Mouse (Mus musculus) kidney, adult 11 months (tissue): ENCODE results near the gene Liph.

ENCODE experiments used
- DNase-seq: peaks from one replicate; pipeline ENCODE4 v3.0.0; 2022

Gene Liph

DNA sequence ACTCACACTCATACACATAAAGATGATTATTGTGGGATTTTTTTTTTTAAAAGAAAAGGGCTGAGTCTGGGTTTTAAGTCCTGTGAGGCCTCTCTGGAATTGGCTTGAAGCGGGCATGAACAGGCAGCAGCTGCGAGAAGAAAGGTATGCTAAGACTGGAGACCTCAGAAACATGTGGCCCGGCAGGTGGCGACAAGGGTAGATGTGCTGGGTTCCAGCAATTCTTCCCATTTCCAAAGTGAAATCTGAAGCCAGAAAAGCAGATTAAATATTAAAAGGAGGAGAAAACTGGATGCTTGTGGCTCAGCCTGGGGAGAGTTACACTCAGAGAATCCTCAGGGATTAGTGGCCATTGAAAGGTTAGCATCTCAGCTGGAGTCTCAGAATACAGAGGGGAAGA lies 24.0 kb downstream of the Liph start:
- no peak for DNase-seq

DNA sequence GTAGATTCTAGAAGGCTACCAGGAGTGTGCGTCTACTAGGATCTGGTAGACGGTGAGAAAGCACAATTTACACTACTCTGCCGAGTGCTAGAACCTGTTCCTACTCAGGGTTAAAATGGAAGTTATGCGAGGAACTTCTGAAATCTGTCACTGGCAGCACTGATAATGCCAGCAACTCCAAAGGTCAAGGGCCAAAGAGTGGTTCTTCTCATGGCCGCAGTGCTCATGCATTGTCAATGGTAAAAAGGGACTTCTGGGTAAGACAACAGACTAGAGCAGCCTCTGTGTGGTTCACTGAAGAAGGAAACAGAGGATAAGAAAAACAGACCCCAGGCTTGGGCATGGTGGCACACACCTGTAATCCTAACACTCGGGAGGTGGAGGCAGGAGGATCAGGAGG lies 24.9 kb downstream of the Liph start:
- no peak for DNase-seq

DNA sequence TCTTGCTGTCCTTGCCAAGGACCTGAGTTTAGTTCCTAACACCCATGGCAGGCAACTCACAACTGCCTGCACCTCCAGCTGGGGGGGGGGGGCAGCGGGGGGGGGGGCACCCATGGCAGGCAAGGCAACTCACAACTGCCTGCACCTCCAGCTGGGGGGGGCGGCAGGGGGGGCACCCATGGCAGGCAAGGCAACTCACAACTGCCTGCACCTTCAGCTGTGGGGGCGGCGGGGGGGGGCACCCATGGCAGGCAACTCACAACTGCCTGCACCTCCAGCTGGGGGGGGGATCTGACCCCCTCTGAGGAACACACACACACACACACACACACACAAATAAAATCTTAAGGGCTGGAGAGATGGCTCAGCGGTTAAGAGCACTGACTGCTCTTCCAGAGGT lies 25.6 kb downstream of the Liph start:
- no peak for DNase-seq

DNA sequence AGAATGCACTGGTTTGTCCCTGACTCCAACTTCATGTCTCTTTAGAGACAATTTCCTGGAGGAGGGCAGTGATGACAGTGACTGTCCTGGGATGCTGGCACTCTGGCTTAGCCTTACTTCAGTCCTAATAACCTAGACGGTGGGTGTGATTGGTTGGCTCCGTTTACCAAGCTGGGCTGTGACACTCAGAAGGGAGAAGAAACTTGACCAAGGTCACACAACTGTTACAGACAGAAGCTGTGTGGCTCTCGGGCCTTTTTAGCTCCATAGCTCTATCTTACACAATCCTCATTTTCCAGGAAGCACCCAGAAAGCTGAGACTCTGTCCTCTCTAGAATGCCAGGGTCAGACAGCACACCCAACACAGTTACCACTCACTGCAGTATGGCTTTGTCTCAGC lies 29.9 kb downstream of the Liph start:
- DNase-seq = no peak

DNA sequence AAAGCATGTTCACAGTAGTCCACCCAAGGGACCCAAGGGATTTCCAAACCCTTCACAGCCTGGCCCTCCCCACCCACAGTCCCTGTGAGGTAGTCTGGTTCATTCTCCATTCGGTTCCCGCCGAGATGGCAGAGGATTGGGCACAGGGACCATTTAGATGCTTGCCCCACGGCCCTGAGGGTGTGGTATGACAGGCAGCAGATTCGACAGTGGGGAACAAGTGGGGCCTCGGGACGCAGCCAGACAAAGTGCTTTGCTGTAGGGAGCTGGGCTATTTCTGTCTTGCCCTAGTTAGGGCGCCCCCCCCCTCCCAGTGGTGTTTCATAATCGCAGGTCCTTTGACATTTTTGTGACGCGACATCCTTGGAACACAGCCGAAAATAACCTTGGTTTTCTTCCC lies 39.9 kb downstream of the Liph start:
- DNase-seq = no peak

DNA sequence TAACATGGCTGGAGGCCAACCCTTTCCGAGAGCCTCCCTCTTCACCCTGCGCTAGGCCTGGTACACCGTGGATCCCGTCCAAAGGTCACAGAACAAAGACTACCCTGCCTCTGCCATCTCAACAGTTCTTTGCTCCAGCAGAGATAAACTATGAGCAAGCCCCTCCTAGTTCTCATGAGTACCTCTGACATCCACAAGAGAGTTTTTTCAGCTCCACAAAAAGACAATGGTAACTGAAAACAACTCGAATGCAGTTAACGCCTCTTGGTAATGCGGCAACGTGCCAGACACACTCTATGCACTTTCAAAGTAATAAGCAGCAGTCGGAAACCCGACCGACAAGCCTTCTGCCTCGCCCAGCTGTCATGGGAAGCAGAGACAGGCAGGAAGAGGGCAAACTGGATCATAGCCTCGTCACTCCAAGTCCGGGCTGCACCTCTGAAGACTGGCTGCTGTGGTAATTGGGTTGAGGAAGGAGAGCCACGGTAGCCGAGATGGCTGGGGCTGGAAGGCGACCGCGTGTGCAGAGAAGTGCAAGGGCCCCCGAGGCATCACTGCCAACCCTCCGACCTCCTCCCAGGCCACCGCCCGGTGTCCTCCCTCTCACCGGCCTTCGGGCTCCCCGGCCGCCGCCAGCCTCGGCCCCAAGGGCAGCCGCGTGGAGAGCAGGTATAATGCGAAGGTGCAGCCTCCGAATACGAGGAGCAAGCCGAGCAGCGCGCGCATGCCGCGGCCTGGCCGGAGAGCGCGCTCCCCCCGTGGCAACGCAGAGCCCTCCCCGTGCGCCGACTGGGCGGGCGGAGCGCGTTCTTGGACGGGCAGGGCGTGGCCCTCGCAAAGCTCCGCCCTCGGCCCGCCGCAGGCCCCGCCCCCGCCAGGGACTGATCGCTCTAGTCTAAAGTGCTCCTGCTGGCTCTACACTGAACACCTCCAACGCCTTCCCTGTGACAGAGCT lies 48.4 kb downstream of the Liph start, which contains the start of gene Tmem41a:
Gene Tmem41a (minus strand): TSS at position 792 of the 955 bp plus-strand sequence.
- peak; percentile 89 for DNase-seq

DNA sequence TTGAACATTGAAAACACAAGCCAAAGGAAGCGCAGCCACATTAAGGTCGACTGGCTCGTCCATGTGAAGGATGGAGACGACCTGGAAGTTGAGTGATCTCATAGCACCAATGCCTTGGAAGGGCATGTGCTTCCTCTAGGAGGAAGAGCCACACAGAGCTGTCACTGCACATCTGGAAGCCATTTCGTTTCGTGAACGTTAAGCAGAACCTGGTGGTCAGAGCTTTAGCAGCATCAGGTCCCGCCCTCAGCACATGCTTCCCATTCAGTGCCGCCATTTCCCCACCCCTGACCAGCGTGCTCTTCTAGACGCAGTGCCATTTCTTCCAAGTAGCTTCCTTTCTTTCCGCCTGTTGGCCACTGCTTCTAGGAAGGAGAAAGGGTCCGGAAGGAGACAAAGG lies 67.0 kb downstream of the Liph start:
- no peak for DNase-seq

DNA sequence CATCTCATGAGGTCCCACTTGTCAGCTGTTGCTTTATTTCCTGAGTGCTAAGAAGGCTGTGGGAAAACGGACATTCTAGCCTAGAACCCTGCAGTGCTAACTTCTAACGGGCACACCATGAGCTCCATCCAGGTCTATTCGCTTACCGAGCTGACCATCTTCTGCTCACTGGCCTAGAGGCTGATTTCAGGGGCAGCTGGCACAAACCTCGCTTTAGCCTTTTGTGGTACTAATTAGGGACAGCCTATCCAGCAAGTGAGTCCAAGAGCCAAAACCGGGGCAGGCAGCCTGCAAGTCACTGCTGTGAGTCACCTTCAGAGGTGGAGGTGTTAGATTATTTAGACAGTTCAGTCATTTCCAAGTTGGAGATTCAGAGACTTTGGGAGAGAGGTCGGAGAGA lies 78.8 kb downstream of the Liph start:
- no peak for DNase-seq

DNA sequence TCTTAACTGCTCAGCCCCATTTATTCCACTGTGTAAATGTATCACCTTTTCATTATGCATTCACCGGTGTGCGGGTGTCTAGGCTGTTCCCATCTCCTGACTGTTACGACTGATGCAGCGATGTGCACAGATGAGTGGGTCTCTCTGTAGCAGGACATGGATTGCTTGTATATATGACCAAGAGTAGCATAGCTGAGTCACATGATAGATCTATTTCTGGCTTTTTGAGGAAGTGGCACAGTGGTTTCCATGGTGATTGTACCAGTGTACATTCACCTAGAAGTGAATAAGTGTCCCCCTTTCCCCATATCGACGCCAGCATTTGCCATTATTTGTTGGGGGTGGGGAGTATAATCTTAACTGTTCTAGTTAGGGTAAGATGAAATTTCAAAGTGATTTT lies 82.1 kb downstream of the Liph start:
- no peak for DNase-seq

DNA sequence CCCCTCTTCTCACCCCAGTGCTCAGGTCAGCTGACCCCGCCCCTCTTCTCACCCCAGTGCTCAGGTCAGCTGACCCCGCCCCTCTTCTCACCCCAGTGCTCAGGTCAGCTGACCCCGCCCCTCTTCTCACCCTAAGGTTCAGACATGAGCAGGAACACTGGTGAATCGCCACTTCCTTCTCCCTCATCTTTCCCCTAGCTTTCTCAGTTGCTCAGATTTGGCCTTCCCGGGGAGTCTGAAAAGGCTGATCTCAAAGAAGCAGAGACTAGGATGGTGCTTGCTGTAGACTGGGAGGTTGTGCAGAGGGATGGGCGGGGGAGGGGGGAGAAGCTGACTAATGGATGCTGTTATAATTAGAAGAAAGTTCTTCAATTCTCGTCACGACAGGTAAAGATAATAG lies 86.6 kb downstream of the Liph start:
- DNase-seq = peak; percentile 9

DNA sequence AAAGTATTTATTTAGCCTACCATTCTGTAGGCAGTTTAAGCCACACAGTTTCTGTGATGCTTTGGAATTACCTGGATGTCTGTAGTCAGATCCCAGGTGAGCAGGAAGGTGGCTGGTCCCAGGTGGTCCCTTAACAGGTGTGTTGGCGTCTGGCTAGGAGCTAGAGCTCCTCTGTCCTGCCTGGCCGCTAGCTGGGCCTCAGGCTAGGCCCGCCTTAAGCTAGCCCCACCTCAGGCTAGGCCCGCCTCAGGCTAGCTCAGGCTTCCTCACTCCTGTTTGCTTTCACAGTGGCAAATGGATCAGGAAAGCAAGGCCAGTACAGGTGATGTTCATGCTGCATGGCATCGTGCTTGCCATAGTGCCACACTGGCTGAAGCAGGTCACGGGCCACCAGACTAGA lies 88.6 kb downstream of the Liph start:
- no peak for DNase-seq

DNA sequence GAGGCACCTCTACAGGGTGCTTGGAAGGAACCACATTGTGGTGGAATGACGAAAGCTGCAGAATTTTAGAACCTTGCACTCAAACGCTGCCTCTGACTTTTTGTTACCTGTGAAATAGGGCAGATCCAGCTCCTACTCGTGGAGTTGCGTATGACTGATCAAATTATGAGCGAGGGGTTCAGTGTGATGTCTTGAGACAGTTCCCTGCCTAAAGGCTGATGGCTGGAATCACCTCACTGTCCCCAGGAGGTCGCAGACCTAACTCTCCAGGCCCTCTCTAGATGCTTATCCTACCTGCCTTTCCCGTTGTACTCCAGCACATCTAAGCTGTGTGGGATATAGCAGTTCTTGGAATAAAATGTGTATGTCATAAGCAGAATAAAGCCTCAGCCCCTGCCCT lies 89.5 kb downstream of the Liph start:
- DNase-seq = no peak

DNA sequence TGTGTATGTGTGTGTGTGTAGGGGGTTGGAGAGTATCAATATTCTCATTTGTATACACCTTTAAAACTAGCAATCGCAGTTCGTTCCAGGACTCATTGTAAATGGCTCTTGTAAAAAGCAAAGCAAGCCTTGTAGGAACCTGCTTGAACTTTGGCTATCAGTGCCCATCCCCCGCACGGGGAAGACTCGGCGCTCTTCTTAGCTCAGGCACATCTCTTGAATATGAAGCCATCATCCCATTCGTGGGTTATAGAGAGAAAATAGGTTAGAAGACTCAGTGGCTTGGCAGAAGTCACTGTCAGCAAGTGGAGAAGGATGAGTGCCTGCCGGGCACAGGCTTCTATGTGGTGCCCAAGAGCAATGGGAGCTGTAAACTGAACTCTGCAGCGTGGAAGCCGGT lies 90.8 kb downstream of the Liph start:
- no peak for DNase-seq
